ENCODE assay signal across 21 mouse cellular contexts in the genomic region with DNA sequence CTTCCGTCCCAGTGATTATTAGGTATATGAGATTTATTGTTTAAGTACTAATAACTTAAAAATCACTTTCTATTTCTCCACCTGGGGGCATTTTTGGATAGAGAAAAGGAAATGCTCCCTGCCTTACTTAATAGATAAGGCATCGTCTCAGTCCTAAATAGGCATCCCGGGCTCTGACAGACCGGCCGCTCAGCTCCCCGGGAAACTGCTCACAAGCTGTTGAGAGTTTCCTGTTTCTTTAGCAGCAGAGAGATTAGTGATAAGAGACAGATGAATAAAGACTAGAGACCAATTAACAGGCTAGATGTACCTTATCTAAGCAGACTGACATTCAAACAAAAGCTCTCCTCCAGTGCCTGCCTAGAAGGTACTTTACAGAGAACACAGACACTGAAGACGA.
A peak's percentile ranks its signal among the peaks of the same experiment; 100 is the strongest.
DNase-seq lines count a peak whose midpoint lies in the region; ATAC-seq lines count a peak whose summit lies in the region.
"Had no signal": no experiment of that assay in that cellular context is flagged by ENCODE, and none has a peak within 500 bp of the region (broad histone marks: within the 10 kb centered on the region; RNA-seq: fewer than 3 reads in every experiment).

No protein-coding gene starts in this region.

- H3K36me3 ChIP-seq in heart, embryonic 13.5 days: no peaks in the 10 kb centered on the region
- no peaks in the 10 kb centered on the region for H3K36me3 ChIP-seq in liver, embryonic 11.5 days (ENCODE audit: control insufficient read depth, insufficient read depth, low read length)
- no peaks in the 10 kb centered on the region for H3K36me3 ChIP-seq in liver, embryonic 13.5 days
- H3K36me3 ChIP-seq: midbrain, embryonic 13.5 days; neural tube, embryonic 15.5 days had no signal

- 6% methylated on average over 7 of the region's 7 CpGs for WGBS in heart, embryonic 13.5 days
- 13% methylated on average over 7 of the region's 7 CpGs for WGBS in liver, embryonic 11.5 days
- 13% methylated on average over 7 of the region's 7 CpGs for WGBS in liver, embryonic 13.5 days (ENCODE audit: insufficient replicate concordance)

- no peak for DNase-seq in heart, adult 8-10 months (ENCODE audit: low spot score)
- no peak for DNase-seq in liver, embryonic 11.5 days (ENCODE audit: low spot score)
- no peak for DNase-seq in liver
- DNase-seq in liver, embryonic 13.5 days: no peak
- DNase-seq in B cell, adult 2 months: no peak
- no peak for DNase-seq in frontal cortex, postnatal 10 days (ENCODE audit: low spot score in 2 of 2)
- DNase-seq: adrenal gland, postnatal 25 days; cerebellum, adult 8-10 months; gastrocnemius, postnatal 25 days; kidney, adult 11 months; kidney, postnatal 36 days; layer of hippocampus, adult 9-11 months; right cerebral cortex, postnatal 4 days; thymus, postnatal 14 days had no signal

- ATAC-seq in heart, embryonic 13.5 days (ENCODE audit: extremely low read depth, insufficient number of reproducible peaks, low FRiP score, low TSS enrichment): no peak
- ATAC-seq in liver, embryonic 11.5 days (replicated peaks; ENCODE audit: low FRiP score): peak; percentile 40
- ATAC-seq in common myeloid progenitor, adult 5-6 weeks (replicated peaks; ENCODE audit: low read depth, poor library complexity, severe bottlenecking): peak; percentile 60
- no peak for ATAC-seq in liver, embryonic 13.5 days (ENCODE audit: low read depth)
- ATAC-seq: activated CD4-positive, CD25-positive, alpha-beta regulatory T cell, adult 4 months; midbrain, embryonic 13.5 days; Patski had no signal

- H3K4me2 ChIP-seq in heart, embryonic 13.5 days: peak overlapping the region; percentile 62
- H3K4me2 ChIP-seq in liver, embryonic 11.5 days: no peak overlapping the region
- 0 out of 2 replicates have a peak overlapping the region, but pooled peaks have one; percentile 6 for H3K4me2 ChIP-seq in liver, embryonic 13.5 days
- H3K4me2 ChIP-seq: hindbrain, embryonic 14.5 days; midbrain, embryonic 13.5 days; neural tube, embryonic 15.5 days had no signal

- no peak overlapping the region for H3K9ac ChIP-seq in heart, embryonic 13.5 days
- no peak overlapping the region for H3K9ac ChIP-seq in liver, embryonic 11.5 days (ENCODE audit: low read depth, low read length)
- no peak overlapping the region for H3K9ac ChIP-seq in liver, embryonic 13.5 days
- H3K9ac ChIP-seq: hindbrain, embryonic 14.5 days; midbrain, embryonic 13.5 days; neural tube, embryonic 15.5 days had no signal

- H3K4me1 ChIP-seq in heart, embryonic 13.5 days: peaks cover 15% of the 10 kb centered on the region; the same call in 1 of the 2 replicates
- no peaks in the 10 kb centered on the region for H3K4me1 ChIP-seq in liver, embryonic 11.5 days (replicated peaks; ENCODE audit: control insufficient read depth, insufficient read depth, low read length)
- H3K4me1 ChIP-seq in liver, embryonic 13.5 days (replicated peaks): no peaks in the 10 kb centered on the region

- H3K9me3 ChIP-seq in heart, embryonic 13.5 days: no peaks in the 10 kb centered on the region
- H3K9me3 ChIP-seq in liver, embryonic 11.5 days (ENCODE audit: control insufficient read depth, low read length): no peaks in the 10 kb centered on the region
- H3K9me3 ChIP-seq in liver, embryonic 13.5 days (replicated peaks): no peaks in the 10 kb centered on the region
- H3K9me3 ChIP-seq: midbrain, embryonic 13.5 days; neural tube, embryonic 15.5 days had no signal

- peak overlapping the region; percentile 36 for H3K4me3 ChIP-seq in heart, embryonic 13.5 days
- no peak overlapping the region for H3K4me3 ChIP-seq in liver, embryonic 11.5 days (ENCODE audit: low read depth, low read length)
- no peak overlapping the region for H3K4me3 ChIP-seq in liver, embryonic 13.5 days (replicated peaks)
- H3K4me3 ChIP-seq: midbrain, embryonic 13.5 days; neural tube, embryonic 15.5 days had no signal

- H3K27ac ChIP-seq in heart, embryonic 13.5 days (replicated peaks): no peak overlapping the region
- no peak overlapping the region for H3K27ac ChIP-seq in liver, embryonic 11.5 days (ENCODE audit: low read depth, low read length)
- no peak overlapping the region for H3K27ac ChIP-seq in liver, embryonic 13.5 days
- H3K27ac ChIP-seq: hindbrain, embryonic 14.5 days; midbrain, embryonic 13.5 days; neural tube, embryonic 15.5 days had no signal

- H3K27me3 ChIP-seq in heart, embryonic 13.5 days (replicated peaks): no peaks in the 10 kb centered on the region
- H3K27me3 ChIP-seq in liver, embryonic 11.5 days (replicated peaks; ENCODE audit: control insufficient read depth, insufficient read depth, low read length): no peaks in the 10 kb centered on the region
- no peaks in the 10 kb centered on the region for H3K27me3 ChIP-seq in liver, embryonic 13.5 days
- H3K27me3 ChIP-seq: midbrain, embryonic 13.5 days; neural tube, embryonic 15.5 days had no signal

Comparison
In these comparisons a context has a peak if more than half of its experiments do, and no peak if none do; other contexts are left out.
1. ATAC-seq: peak in liver, embryonic 11.5 days (single experiment) and common myeloid progenitor, adult 5-6 weeks (single experiment); none in heart, embryonic 13.5 days (single experiment) and liver, embryonic 13.5 days (single experiment).